ENCODE assay signal across 28 mouse cellular contexts in the genomic region with DNA sequence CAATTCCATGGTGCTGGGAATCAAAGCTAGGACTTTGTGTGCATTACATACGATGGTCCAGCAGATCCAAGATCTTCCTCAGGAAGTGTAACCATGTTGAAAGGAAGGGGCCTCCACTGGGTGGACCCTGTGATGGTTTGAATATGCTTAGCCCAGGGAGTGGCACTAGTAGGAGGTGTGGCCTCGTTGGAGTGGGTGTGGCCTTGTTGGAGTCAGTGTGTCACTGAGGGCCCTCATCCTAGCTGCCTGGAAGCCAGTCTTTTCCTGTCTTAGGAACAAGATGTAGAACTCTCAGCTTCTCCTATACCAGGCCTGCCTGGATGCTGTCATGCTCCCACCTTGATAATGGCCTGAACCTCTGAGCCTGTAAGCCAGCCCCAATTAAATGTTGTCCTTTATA.
"Had no signal": no experiment of that assay in that cellular context is flagged by ENCODE, and none has a peak within 500 bp of the region (broad histone marks: within the 10 kb centered on the region; RNA-seq: fewer than 3 reads in every experiment).

No protein-coding gene starts in this region.

- H3K4me1 ChIP-seq: heart, embryonic 10.5 days; heart, embryonic 12.5 days; heart, embryonic 13.5 days; heart, embryonic 15.5 days; hindbrain, embryonic 12.5 days; hindbrain, embryonic 13.5 days; hindbrain, embryonic 15.5 days; intestine, embryonic 15.5 days; kidney, embryonic 15.5 days had no signal

- H3K36me3 ChIP-seq: heart, embryonic 10.5 days; heart, embryonic 12.5 days; heart, embryonic 13.5 days; heart, embryonic 15.5 days; hindbrain, embryonic 12.5 days; hindbrain, embryonic 13.5 days; hindbrain, embryonic 15.5 days; intestine, embryonic 15.5 days; kidney, embryonic 15.5 days had no signal

- H3K27ac ChIP-seq: heart, embryonic 10.5 days; heart, embryonic 13.5 days; heart, embryonic 15.5 days; hindbrain, embryonic 12.5 days; hindbrain, embryonic 13.5 days; hindbrain, embryonic 14.5 days; hindbrain, embryonic 15.5 days; hindbrain, postnatal 0 days; intestine, embryonic 15.5 days; kidney, embryonic 15.5 days; kidney, postnatal 0 days; layer of hippocampus, adult 2 months; left cerebral cortex, adult 2 months had no signal

- DNase-seq: heart, postnatal 10 days; heart, postnatal 14 days; heart, postnatal 36 days; heart, postnatal 4 days; kidney, adult 11 months; kidney, adult 2 months; kidney, adult 8-10 months; kidney, adult 9 months; kidney, postnatal 10 days; kidney, postnatal 14 days; kidney, postnatal 25 days; kidney, postnatal 36 days; kidney, postnatal 4 days; layer of hippocampus, postnatal 36 days had no signal

- H3K9me3 ChIP-seq: heart, embryonic 10.5 days; heart, embryonic 12.5 days; heart, embryonic 13.5 days; heart, embryonic 15.5 days; hindbrain, embryonic 12.5 days; hindbrain, embryonic 13.5 days; hindbrain, embryonic 15.5 days; intestine, embryonic 15.5 days; kidney, embryonic 15.5 days had no signal

- H3K27me3 ChIP-seq: heart, embryonic 12.5 days; heart, embryonic 13.5 days; heart, embryonic 15.5 days; hindbrain, embryonic 12.5 days; hindbrain, embryonic 13.5 days; hindbrain, embryonic 15.5 days; intestine, embryonic 15.5 days; kidney, embryonic 15.5 days had no signal

- H3K4me3 ChIP-seq: heart, embryonic 10.5 days; heart, embryonic 12.5 days; heart, embryonic 13.5 days; heart, embryonic 15.5 days; hindbrain, embryonic 12.5 days; hindbrain, embryonic 13.5 days; hindbrain, embryonic 15.5 days; intestine, embryonic 15.5 days; kidney, embryonic 15.5 days; left cerebral cortex, adult 2 months had no signal
